Mouse (Mus musculus) ES-CJ7 (cell line): ENCODE results near the gene Chst15.

Experiments used
- DNase-seq: peaks from one replicate; pipeline ENCODE4 v3.0.0; 2011; ENCODE audit warnings: low read depth, low spot score

The Chst15 gene

DNA sequence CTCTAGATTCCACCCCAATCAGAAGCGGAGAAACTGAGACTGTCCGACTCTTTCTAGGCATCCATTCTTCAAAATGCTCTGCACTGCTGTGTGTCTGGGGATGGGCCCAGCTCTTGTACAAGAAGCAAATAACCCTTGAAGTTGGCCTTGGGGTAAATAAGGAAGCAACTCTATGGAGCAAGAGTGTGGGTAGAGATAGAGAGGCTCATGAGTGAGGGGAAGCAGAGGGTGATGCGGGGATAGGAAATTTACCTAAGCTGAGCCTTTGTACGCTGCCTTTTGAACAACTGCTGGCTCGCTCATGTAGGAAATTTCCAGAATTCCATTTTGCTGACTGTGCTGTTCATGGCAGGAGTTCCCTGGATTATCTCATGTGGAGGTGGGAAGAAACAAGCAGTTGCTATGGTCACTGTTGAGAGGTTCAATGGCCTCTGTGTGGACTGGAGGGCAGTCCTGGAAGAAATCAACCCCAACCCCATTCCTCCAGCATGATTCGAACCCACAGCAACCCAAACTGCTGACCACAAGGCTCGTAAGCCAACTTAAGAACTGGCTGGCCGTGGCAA lies 89.9 kb downstream of the Chst15 start:
- no peak for DNase-seq

DNA sequence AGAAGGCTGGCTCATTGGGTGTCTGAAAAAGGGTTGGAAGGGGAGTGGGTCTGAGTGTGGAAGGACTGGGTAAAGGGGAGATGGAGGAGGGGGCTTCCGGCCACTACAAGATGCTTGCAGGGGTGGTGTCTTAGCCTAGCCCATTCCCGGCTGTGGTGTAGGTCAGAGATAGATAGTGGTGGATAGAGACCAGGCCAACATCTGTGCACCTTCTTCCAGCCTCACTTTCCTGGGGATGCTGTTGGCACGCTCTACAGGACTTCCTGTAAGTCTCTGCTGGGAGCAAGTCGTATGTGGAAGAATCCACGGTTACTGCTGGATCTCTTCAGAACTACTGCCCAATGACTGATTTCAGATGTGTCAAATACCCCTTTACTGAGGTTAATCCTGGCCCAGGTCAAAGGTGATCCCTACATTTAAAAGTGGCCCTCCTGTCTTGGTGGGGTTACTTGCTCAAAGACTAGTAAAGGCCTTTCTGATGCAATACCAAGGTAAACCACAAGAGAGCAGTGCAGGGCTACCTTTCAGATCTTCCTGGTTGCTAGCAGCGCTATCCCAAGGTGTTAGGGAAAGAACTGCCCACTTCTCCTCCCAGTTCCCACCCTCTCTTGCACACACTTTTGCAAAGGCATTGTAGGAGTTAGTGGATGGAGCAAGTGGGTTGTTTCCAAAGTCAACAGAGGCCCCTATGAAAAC lies 90.5 kb downstream of the Chst15 start:
- peak; percentile 77 for DNase-seq

DNA sequence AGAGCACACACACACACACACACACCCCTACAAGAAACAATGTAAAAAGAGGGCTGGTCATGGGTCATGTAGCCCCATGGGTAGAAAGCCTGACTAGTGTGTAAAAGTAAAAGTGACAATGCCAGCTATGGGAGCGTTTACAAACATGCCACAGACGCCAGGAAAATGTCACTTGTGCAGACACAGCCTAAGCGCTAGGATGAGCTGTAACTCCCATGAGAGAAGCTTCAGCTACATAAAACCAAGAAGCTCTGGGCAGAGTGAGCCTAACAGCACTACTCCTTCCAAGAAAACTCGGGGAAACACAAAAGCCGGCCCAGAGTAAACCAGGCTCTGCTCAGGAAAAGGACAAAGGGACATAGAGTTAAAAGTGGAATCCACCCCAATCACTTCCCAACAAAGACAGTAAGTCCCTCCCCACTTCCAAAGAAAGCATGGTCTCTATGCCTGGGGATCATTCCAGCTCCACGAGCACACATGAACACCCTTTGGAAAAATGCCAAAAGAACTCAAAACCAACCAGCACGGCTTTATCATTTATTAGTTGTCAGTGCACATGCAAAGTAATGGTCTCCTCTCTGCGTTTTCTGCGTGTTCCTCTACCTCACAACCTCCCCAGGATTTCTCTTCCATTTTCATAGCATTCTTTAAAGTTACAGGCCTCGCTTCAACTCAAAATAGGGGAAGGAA lies 93.4 kb downstream of the Chst15 start:
- DNase-seq = no peak

DNA sequence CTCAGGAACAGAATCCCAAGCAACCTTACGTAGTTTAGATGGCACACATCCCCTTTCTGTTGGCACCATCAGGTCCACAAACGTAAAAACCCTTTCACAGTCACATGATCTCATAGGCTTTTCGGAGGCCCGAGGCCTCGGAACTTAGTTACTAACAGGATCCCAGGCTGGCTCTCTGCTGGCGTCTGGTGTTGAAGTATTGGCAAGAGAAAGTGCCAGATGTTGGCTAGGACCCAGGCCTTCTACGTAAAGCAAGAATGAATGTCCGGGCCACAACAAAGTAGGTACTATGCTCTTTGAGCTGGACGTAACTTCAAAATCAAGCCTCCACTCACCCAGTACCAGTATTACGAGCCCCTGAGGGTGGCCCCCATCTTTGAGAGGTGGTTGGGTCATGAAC lies 103.0 kb downstream of the Chst15 start:
- DNase-seq = no peak

DNA sequence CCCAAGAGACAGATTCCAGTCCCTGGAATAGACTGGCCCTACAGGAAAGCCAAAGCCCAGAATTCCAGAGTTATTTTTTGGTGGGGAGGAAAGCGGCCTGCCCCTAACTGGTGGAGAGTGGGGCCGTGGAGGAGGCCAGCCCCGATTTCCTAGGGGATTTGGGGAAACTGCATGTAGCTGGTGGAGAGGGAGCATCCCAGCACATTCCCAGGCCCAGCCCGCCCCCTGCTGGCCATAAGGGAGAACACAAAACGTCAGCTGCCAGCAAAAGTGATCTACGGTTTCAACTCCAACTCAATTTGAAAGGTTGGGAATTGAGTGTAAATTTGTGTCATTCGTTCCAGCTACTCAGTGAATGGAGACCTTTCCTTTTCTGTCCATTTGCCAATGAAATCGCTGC lies 103.6 kb downstream of the Chst15 start:
- peak; percentile 46 for DNase-seq

DNA sequence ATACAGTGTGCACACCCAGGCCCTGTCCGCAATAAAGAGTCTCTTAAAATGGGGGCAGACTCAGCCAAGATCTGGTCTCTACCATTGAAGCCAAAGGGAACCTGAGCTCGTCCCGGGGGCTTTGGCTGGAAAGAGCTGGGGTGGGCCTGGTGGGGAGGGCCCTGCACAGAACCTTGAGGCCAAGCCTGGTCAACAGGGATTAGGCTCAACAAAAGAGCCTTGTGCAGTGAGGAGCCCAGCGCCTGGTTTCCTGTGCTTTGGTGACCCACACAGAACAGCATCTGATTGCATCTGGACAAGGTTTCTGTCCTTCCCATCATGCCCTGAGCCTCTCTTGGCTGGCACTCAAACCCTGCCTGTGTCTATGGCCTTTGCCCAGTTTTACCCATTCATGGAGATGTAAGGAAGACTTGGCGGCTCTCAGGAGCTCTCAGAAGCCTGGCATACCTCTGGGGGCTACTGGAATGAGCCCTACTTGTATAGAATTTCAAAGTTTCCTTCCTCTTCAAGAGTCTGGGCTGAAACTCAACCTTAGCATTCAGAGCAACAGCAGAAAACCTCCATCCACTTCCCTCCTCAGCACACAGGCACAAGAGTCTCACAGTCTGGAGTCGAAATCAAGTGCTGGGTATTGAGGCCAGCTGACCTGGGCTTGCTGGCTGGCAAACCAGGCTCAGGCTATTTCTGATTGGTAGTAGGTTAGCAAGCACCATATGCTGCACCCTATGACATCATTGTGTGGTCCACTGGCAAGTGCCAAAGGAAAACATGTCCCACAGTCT lies 104.9 kb downstream of the Chst15 start:
- no peak for DNase-seq

DNA sequence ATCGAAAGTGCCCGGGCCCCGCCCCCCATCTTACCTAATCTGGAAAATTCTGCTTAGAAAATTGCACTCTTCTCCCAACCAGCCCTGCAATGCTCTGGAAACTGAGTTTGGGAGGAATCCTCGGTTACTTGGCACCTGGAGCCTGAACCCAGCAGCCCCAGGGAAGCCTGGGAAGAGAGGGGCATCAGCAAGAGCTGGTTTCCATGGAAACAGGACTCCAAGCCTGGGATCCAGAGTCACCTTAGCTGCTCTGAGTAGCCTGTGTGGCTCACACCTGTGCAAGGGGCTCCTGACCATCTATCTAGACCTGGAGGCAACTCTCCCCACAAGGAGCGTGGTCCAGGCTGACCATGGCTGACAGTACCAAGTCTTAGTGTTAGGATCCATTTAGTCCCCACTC lies 106.4 kb downstream of the Chst15 start:
- no peak for DNase-seq

DNA sequence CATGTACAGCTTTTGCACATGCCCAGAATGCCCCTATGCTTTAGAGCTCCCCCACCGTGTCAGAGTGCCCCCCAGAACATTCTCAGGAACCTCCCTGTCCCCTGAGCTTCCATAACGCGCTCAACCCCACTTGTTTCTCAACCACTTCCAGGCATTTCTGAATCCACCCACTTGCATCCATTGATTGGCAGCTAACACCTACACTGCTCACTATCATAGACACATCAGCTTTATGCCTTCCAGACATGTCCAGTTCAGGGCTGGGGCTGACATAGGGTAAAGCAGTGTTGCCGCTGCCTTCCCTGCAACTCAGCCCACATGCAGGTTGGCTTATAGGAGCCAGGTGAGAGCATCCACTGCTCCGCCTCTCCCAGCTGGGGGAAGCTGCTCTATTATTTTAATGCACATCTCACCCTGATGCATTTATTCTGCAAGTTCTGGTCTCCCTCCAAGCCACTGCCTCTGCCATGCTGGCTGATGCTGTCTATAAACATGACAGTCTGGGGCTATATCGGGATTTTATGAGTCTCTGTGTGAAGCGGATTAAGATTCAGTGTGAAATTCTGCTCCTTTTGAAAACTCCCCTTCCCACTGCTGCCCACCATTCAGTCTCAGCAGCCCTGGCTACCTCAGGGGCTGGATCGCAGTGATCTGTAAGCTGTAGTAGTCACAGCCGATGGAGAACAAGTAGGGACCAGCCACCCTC lies 107.9 kb downstream of the Chst15 start:
- no peak for DNase-seq

DNA sequence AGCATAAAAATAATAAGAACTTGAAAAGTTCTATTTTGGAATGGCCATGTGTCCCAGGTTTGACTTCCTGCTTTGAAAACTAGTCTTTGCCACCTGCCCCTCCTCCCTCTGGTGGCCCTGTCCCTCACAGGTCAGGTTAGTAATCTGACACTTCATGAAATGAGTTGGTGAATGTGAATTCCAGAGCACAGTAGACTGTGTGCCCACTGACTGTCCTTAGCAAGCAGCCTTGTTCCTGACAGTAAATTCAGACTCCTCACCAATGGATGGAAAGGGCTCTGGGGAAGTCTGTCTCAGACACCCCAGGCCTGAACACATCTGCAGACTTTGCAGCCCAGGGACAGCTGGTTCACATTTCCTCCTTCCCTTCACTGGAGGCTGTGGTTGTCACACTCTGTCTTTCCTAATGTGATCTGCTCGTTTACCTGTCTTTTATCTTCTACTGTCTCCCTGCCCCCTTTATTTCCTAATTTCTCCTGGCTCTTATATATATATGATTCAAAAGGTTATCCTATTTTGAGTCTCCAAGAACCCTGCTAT lies 112.9 kb downstream of the Chst15 start:
- no peak for DNase-seq

DNA sequence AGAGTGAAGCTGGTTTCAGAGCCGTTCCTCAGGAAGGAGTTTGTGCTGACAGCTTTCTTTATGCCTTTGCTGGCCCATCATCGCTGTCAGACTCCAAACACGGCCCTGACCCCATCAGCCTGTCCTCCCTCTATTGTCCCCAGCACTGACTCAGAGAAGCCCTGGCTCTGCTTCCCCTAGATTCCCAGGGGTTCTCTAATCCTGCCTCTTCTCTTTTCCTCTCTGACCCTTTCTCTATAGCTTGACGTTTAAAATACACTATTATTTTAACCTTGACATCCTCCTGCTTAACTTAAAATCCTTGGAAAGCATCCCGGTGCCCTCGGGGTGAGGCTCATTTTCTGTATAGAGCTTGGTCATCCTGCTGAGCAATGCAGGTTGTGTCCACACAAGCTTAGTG lies 117.3 kb downstream of the Chst15 start:
- no peak for DNase-seq

DNA sequence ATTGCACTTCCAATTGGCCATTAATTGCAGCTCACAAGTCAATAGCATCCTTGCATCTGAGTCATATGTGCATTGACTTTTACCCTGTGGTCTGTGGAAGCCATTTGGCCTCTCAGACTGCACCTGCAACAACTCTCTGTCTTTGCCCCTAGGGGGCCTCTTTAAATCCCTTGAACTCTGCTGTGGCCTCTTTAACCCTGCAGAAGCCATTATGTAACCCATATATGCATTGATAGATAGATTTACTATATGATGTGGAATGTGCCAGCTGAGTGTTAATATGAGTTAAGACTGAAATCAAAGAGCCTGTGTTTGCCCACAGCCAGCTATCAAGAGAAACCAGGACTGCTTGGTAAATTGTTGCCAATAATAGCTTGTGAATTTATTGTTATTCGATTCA lies 118.2 kb downstream of the Chst15 start:
- no peak for DNase-seq

DNA sequence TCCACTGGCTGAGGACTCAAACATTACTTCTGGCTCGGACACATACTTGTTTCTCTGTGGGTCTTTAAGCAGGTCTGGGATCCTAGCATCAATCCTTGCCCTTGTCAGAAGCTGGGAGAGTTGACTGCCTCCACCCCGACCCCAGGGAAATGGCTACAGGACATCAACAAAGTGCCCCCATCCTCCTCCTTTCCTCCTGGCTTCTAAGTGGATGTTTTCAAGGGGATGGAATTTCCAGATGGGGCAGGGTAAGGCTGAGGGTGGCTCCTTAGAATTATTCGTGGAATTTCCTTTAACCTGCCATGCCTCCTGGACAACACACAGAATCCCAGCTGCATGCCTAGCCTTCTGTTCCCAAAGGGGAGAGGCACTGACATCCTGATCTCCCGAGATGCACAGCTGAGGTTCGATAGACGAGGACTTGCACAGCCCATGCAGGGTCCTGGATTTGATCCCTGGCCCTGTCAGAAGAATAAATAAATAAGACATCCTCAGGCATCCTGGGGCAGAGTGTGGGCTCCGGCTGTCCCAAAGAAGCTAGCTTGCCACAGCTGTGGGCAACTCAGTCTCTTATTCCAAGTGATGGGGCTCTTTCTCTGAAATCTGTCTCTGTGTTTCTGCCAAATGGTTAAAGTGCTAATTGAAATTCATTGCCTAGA lies 119.1 kb downstream of the Chst15 start:
- no peak for DNase-seq

DNA sequence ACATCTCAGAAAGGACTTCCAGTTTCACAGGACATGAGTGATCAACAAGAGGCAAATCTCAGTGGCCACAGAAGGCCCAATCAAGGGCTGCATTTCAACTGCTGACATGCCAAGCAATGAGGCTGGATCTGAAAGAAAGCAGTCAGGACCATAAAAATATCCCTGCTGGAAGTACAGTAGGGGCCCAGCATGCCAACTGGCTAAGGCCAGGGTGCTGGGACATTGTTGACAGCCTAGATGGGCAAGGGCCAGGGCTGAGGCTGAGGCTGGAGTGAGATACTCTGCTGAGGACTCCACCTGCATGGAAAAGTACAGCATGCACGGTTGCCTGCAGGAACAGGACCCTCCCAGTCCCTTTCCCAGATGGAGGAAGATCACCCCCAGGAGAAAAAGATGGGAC lies 120.4 kb downstream of the Chst15 start:
- DNase-seq = no peak

DNA sequence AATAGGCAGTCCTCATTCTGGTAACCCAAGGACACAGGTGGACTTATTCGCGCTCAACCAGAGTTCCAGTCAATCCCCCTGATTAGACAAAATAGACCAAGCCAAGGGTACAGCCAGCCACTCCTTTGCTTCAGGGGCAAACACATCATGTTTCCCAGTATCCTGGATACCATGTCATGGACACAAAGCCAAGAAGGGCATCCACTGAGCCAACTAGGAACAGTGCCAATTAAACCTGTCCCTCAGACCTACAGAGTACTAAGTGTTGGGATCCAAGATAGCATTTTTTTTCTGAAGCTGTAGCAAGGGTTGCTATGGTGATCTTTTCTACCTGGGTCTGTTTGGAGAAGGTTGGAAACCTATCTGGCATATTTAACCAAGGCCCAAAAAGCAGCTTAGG lies 123.4 kb downstream of the Chst15 start:
- no peak for DNase-seq

DNA sequence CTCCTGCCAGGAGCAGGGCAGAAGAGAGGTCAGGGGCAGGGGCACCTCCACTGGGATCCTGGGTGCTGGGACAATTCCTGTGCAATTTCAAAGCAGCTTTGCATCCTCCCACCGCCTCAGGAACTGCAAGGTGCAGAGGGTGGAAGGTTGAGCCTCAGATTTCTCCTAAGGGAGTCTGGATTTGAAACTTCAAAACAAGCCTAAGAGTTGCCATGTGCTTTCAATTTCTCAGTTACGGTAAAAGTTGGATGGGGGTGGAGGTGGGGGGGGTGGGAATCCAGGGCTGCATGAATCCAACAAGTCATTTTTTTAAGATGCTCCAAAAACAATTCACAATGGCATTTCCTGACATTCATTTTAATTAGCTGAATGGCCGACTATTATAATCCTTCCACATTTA lies 129.6 kb downstream of the Chst15 start:
- no peak for DNase-seq
